Mouse (Mus musculus) adrenal gland, postnatal 36 days (tissue): ENCODE measurements at regions not wholly inside any gene's neighbourhood (a gene's known extent, or its start where the extent isn't known, plus 50 kb on each side); places are given as distances from the start of the nearest gene placed in this dataset.

ENCODE experiments used
- DNase-seq, 2 experiments: peaks; one replicate each; pipeline ENCODE4 v3.0.0; 2021; ENCODE audit warnings: mixed read lengths in 1 of 2

DNA sequence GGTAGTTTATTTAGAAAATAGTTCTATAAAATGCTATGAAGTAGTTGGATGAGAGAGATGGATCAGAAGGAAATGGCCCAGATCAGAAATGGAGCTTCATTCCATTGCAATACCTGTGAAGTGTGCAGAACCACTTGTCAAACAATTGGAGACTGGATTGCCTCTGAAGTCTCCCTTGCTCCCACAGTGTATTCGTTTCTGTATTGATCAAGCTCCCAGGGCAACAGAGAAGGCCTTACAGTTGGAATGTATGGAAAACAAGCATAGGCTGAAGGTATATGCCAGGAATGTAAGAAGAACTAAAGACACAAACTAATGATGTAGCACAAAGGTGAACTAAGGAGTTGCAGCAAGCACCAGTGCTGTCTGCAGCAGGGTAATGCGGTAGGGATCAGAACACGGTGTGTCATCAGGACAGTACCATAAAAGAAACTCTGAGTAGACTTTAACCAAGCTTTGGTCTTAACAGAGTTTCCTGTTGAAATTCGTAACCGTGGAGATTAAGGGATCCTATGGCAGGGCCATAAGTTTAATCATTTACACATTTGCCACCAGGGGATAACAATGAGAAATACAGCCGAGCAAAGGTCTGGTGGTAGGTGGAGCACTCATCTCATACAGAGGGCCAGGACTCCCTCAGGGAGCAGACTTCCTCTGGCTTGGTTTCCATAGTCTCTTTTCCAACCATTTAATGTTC is 732.9 kb upstream of the 2610301B20Rik start:
- DNase-seq: no peak

DNA sequence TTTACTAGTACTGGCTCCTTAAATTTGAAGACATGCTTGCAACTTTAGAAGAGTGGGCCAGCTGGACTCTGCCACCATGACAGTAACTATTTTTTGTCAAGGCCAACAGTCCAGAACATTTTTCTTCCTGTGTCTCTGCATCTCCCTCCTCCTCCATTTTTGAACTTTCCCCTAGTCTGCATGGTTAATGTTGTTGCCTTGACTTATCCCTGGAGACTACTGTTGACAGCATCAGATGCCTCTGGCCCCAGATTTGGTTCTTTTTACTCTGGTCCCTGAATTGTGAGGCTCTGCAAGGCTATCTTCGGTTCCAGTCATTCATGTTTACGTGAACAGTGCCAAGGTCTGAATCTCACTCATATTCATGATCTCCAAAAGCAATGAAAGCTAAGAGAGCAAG is 724.4 kb upstream of the 2610301B20Rik start:
- no peak for DNase-seq

DNA sequence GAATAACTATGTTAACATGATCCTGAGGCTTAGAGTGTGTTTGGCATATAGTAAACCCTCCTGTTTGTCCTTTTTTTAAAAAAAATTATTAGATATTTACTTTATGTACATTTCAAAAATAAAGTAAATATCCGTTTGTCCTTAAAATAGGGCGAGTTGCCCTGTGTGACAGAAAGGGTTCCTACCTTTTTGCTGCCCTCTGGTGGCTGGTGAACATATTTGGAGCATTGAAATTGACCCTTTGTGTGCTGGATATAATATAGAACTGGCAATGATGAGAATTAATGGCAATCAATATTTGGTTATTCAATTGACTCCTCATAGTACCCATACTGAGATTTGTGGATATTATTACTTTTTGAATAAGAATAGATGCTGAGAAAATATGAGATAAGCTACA is 723.8 kb upstream of the 2610301B20Rik start:
- DNase-seq: peak; percentile 35 to 69

DNA sequence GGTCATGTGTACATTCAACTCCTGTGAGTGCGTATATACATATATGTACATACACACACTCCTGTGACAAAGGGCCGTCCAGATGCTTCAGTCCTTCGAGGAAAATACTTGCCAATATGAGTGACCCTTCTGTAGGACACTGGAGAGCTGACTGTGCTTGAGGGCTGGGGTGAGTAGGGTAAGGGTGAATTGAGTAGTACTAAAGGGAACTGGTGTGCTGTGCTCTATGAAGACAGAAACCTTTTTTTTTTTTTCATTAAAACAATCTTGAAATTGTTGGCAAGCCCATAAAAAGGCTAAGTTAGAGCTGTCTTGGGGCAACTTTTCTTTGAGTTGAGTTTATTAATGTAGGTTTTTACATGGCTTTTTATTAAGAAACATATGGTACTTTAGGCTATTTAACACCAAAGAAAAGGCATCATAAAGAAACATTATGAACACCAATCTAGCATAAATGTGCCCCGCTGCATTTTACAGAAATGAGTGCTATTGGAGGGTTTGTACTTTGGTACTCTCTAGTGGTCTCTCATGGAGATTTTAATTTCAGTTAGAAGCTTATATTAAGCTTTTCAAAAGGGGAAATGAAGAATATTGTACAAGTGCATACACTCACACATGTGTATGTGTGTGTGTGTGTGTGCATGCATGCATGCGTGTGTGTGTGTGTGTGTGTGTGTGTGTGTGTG is 718.5 kb upstream of the 2610301B20Rik start:
- DNase-seq: no peak

DNA sequence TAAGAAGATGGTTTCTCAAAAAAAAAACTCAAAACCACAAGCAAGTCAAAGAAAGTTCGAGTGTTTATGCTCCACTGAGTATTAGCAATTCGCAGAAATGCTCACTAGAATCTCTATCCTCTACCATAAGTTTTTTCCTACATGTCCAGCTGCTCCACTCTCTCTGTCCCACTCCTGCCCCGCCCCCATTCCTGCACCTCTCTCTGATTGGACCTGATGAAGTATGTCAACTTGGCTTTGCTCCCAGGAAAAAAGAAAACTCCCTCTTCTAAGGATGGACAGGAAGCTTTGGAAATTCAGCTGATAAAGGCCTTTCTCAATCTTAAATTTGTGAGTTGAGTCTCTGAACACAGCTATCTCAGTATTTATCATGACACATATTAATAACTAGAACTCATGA is 684.4 kb upstream of the 2610301B20Rik start:
- DNase-seq: no peak

DNA sequence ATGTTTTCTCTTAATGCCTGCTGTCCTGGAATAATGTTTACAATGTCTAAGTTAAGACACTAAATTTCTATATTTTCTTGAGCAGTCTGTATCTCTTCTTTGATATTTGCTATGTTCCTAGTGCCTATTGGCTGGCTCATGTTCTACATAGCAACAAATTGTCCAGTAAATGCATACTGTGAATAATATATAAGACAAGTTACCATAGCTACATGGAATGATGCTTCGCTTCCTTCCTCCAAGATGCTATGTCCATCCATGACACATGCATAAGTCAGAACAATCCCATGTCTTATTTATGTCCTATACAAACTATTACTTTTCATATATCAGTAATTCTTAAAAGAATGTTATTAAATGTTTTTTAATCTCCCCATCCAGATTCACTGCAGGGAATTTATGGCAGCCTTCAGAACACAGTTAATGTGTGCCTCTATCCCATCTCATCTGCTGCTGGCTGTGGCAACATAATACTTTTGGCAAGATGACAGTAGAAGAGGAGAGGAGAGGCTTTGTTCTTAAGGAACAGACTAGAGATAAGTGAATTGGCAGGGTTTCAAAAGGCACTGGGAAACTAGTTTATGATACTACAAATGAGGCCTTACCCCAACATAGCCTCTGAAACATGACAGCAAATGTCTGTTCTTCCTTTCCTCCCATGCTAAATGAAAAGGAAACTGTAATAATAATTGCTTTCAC is 676.9 kb upstream of the 2610301B20Rik start:
- no peak for DNase-seq

DNA sequence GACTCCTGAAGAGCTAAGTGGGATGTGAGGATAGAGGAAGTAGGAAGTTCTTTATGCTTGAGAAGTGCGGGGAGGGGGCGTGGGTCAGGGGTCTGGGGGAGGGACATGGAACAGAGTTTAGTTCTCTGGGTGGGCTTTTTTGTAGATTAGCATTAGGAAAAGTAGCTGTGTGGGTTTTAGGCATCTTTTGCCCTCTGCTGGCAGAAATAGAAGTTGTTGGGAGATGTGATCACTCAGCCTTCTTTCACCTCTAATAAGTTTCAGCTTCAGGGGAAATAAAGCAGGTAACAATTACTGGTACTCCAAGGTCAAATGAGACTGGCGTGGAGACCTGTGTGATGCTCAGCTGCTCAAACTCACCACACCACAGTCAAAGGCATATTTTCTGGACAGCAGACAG is 672.5 kb upstream of the 2610301B20Rik start:
- no peak for DNase-seq

DNA sequence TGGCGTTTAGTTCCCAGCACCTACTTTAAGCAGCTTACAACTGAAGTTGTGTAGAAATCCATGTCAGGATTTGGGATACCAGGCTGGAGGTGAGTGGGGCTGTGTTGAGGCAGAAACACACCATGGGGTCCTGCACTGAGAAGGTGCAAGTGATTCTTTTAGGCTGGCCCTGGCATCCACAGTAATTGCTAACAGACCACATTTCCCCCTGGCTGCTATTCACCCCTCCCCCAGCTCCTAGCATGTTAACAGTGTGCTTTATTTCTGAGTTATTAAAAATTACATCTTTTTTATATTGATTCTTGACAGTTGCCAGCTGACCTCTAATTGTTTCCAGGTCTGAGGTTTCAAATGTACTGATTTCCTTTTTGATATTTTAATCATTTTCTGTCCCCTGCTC is 670.1 kb upstream of the 2610301B20Rik start:
- no peak for DNase-seq

DNA sequence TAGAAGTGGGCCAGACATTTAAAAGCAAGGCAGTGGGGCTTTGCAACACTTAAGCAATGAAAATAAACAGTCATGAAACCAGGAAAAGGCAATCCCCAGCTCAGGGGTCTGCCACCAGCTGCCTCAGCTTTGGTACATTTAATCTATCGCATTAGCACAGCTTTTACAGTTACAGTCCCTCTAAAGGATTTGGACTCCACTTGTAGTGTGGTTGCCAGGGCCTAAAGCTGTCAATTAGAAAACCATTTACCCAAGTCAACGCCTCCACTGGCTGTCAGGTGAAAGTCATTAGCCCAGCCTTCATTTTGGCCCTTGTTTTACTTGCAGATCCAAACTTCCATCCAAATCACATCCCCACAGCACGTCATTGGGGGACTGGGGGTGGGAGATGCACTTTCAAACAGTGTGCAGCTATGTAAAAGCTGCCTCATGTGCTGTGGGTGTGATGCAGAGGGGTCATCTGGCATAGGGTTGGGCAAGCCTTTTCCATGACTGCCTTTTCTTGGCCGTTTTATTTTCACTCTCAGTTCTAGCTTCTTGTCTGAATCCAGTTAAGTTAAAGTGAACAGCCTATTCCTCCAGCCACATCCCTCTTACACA is 664.9 kb upstream of the 2610301B20Rik start:
- DNase-seq: no peak

DNA sequence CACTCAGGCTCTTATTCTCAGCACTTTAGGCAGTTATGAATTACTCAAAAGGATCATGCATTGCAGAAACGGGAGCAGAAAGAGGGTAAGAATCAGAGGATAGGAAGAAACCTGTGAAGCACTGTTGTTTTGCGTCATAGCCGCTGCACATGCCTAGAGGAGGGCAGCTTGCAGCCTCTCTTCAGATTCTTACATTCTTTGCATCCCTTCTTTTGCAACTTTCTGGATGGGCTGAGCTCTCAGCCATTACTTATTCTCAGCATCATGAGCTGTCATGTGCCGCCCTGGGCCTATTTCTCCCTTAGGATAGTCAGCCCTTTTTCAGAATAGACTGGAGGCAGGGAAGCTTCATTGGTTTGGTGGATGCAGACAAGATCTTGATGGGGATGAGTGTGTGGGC is 663.0 kb upstream of the 2610301B20Rik start:
- no peak for DNase-seq

DNA sequence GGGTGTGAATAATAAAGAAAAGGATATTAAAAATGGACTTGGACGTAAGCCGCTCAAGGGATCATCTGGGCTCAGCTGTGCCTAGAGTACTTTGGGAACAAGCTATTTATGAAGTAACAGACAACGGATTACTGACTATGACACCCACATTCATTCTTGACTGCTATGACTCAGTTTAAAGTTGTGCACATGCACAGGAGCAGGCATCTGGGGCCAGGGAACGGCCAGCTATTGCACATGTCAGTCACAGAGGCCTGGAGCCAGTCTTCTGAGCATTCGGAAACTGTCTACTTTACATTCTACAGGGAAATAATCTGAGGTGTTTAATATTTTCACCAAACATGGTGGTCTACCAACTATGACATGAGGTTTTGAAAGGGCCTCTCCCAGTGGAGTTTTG is 639.0 kb upstream of the 2610301B20Rik start:
- no peak for DNase-seq

DNA sequence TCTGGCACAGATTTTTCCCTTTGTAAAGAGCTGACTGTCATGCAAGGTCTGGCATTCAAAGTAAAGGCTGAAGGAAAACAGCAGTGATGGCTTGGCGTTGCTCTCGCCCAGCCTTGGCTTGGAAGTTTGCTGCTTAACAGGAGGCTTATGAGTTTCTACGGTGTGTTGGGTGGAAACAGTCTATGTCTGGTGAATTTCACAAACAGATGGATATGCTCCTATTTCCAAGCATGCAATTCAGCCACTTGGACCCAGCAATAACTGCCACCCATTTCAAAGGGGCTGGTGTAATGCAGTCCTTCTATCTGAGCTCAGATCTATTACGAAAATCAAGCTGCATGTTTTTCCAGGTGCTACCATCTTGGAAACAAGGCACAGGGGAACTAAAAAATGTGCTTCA is 632.2 kb upstream of the 2610301B20Rik start:
- DNase-seq: no peak

DNA sequence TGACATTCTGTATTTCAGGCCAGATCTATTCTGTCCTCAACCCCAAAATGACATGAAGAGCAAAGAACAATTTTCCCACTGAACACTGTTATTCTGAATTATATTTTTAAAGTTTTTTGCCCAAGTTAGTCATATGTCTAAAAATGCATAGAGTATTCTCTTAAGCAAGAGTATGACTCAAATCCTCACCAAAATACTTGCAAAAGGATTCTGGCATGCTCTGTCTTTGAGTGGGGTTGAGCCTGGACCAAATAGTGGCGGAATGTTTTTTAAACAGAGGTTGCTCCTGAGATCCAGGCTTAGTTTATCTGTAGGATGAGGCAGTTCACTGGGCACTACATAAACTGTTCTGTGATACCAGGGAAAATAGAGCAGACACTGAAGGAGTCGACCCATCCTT is 631.4 kb upstream of the 2610301B20Rik start:
- no peak for DNase-seq

DNA sequence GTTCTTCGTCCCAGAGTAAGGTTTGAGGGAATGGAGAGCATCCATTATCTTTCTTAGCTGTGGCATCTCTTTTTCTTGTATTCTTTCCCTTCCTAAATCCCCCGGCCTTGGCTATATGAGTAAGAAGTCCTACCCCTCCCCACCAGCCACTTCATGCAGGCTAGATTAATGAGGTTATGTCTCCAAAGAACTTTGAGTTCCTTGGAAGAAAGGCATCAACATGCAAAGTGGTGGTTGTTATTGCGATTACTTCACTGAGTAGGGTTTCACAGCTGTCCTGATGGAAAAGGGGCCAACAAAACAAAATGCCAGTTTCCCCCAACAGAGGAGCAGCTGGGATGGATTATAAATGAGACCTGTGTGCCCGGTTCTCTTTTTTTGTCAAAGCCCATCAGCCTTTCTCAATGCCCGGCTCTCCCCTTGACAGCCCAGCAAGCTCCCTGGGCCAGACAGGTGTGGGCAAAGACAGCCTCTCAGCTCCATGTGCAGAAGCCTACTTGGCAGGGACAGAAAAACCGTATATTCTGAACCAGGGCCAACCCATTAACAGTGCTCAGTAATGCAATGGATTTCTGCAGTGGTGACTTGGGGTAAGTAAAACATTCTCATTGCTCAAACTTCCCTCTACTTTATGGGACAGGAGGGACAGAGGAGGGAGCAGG is 620.1 kb upstream of the 2610301B20Rik start:
- DNase-seq: no peak

DNA sequence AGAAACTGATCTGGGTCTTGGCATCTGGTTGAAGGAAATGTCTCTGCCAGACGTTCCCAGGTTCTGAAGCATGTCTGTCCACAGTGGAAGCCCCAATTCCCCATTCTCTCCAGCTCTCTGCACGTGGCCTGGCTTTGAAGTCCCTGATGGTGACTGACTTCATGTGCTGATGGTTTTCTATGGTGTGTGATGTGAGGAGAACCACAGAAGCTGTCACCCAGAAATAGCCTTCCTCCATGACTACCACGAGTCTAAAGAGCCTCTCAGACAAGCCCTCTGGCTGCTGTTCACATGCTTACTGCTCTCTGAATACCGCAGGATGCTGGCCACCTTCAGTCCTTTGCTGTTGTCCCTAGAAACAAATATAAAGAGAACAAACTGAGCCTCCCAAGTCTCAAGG is 616.8 kb upstream of the 2610301B20Rik start:
- no peak for DNase-seq

DNA sequence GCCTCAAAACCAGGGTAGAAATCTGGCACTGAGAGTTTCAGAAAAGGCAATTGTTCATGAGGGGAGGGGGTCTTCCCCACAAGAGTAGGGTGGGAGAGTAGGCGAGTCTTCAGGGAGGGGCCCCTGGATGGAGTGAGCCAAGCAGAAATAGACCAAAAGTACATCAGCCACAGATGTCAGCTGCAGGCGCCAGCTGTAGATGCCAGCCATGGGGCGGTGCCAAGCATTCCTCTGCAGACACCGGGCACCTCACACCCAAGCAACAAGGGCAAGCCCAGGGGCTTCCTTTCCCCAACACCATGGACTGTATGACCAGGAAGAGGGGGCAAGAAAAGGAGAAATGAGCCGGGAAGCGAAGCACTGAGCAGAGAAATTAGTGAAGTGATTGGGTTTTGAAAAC is 613.9 kb upstream of the 2610301B20Rik start:
- DNase-seq: no peak

DNA sequence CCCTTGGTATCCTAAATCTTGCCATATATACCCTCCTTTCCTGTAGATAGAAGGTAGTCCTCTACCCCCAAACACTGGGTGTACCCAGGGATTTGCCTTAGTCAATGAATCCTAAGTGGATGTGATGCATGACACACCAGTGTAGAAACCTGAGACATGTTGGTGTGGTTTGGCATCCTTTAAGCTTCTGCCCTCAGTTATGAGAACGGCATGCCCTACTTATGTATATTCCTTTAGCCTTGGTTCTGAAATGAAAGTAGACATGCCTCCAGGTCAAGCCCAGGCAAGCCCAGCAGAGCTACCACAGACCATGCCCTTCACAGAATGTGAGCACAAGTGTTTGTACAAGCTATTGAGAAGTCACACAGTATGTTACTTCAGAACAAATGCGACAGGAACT is 608.4 kb upstream of the 2610301B20Rik start:
- DNase-seq: no peak

DNA sequence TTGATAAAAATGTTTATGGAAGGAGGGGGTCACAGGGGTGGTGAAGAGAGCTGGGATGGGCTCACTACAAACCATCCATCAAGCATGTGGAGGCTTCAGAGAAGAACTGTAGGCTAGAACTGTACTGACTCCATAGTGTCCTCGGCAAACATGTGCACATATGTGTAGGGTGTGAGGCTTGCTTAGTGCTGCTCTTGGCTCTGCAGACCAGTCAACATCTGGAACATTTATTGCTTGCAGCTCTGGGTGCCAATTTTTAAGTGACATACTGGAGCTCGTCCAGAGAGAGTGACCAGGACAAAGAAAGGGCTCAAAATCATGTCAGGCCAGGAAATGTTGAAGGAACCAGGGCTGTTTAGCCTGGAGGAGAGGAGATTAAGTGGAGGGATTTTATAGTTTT is 588.7 kb upstream of the 2610301B20Rik start:
- no peak for DNase-seq

DNA sequence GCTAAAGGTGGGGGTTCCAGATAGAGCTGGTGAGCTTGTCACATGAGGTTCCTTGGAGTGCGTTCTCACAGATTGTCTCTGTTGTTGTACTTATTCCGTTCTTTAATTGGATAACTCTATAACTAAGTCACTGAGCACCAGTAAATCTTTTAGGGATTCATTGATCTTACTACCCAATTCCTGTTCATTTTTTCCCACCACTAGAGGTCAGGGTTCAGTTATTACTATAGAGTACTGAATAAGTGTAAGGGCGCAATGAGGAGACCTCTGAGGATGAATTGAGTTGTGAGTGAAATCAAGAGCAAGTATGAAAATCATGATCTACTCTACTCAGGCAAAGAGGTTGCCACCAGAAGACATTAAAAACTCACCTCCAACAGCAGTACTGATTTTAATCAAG is 584.0 kb upstream of the 2610301B20Rik start:
- no peak for DNase-seq

DNA sequence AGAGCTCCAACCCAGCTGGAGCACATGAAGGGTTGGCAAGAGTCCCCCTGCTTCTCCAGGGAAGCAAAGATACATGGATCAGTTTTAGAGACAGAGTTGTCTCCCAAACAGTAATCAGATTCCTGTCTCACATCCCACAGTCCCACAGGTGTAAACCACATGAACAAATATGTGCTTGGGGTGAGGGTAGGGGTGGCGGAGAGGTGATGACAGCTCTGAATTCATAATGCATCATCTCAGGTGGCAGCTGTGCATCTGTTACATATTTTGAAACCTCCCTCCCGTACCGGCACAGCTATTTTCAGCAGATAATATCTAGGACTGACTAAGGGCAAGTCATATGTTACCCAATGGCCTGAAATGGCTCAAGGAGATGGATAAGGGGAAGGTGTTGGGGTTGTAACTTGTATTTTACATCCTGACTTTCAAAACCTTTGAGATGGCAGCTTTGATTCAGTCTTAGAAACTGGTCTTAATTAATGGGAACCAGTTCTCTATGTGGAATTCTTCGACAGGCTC is 579.2 kb upstream of the 2610301B20Rik start:
- no peak for DNase-seq

DNA sequence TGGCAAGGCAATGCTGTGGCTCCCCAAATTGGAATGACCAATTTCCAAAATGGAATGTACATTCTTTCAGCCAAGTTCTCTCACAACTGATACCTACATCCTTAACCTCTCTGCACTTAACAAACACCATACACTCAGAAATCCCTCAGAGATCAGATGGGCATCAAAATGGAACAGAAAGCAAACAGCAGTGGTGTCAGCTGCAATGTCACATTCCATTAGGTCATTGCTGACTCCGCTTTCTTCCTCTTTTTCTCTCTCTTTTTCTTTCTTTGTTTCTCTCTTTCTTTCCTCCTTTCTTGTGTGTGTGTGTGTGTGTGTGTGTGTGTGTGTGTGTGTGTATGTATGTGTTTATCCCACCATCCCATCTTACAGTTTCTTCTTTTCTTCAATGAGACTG is 578.1 kb upstream of the 2610301B20Rik start:
- no peak for DNase-seq

DNA sequence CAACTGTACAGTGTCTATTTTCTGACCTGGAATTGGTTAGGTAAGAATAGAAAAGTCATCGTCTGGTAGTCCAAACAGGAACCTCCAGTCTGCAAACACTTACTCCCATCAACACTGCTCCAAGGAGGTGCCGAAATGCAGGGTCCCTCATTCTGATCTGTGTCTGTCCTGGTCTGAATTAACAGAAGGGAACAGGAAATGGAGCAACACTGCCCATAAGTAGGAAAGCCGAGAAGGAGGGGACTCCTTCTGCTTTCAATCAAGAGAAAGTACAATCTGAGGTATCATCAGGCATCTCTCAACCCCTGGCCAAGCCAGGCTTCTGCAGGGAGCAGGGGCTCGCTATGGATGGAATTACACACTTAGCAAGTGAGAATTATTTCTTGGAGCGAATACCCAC is 562.4 kb upstream of the 2610301B20Rik start:
- DNase-seq: no peak
